Mouse (Mus musculus) common myeloid progenitor, adult 5-6 weeks (primary cell): ENCODE measurements at regions not wholly inside any gene's neighbourhood (a gene's known extent, or its start where the extent isn't known, plus 50 kb on each side); places are given as distances from the start of the nearest gene placed in this dataset.

Experiments used
- ATAC-seq: replicated peaks from 2 replicates; pipeline ENCODE4 v1.8.0; 2016; ENCODE audit warnings: low read depth, mild to moderate bottlenecking, moderate TSS enrichment, inconsistent platforms; ENCODE audit not compliant: poor library complexity, severe bottlenecking

- ATAC-seq, result no peak
Observed at GRCm38 (mm10) chr2:43404163-43404967, 150.8 kb upstream of the Kynu start.

- ATAC-seq, result no peak
Observed at GRCm38 (mm10) chr2:43437251-43437650, 117.9 kb upstream of the Kynu start.

GRCm38 (mm10) chr2:43455158-43455873, 99.8 kb upstream of the Kynu start:
- ATAC-seq, result no peak

- ATAC-seq, result no peak
Observed at GRCm38 (mm10) chr2:43469161-43469560, 86.0 kb upstream of the Kynu start.

- ATAC-seq, result no peak
Observed at GRCm38 (mm10) chr2:43469893-43470292, 85.2 kb upstream of the Kynu start.

GRCm38 (mm10) chr2:43478494-43478893, 76.6 kb upstream of the Kynu start:
- ATAC-seq, result no peak

- no peak for ATAC-seq
Observed at GRCm38 (mm10) chr2:43479871-43480270, 75.3 kb upstream of the Kynu start.
